Mouse (Mus musculus): ENCODE results near the gene Gmppb. TPM values are rescaled to one million over a fixed set of nuclear protein-coding genes. Genes with fewer than 3 reads are reported as not detected.

Gmppb gene
- polyA plus RNA-seq, 1 experiment, result 8.2 TPM

DNA sequence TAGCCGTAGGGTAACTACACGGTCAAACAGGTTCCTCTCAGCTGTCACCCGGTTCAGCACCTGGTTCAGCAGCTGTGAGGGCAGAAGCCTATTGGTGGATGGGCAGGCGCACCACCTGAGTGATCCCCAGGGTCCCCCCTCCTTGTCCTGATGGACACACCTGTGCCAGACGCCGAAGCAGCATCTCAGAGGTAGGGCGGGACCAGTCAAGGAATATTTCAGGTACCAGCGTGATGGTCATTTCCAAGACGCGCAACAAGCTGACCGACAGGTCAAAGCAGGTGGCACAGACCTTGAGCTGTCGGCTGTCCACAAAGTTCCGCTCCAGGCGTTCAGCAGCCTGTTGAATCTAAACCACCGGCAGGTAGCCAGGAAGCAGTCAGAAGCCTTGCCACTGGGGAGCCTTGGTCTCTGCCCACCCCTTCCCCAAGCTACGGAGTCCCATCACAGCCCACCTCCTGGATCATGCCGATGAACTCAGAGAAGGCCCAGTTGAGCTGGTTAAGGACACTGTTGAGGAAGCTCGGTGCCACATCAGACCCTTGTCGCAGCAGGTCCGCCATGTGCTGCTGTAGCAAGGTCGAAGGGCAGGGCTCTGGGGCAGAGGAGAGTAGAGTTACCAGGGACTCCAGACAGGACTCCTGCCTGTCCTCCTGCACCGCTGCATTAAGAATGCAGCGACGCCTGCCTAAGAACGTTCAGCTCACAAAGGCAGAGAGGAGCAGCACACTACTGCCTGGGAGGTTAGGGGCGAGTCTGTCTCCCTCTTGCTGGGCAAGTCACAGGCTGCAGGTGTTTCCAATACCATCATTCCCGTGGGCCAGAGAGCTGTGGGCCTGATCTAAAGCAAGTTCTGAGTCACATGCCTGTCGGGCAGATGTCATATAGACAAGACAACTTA is 7.6 kb downstream of the Gmppb start:
- peak overlapping the region; percentile 64 for H3K27ac ChIP-seq (replicated peaks; ENCODE audit: low read depth, low read length)
- H3K4me1 ChIP-seq (ENCODE audit: control insufficient read depth, insufficient read depth, insufficient read length, low read length), result peaks cover 13% of the 10 kb centered on the region
- H3K4me3 ChIP-seq (ENCODE audit: insufficient read depth, low read depth, low read length), result no peak overlapping the region

DNA sequence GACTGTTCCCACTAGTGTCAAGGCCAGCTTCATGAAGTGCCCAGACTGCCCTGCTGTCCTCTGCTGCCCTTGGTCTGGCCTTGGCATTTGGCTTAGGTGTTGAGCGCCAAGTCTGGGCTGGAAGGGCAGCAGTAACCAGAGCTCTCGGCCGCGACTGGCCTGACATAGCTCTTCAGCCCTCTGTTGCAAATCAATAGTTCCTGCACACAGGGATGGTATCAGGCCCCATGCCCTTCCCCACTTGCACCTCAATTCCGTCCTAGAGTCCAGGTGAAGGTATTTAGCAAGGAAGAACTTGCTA is 8.2 kb downstream of the Gmppb start:
- no peak overlapping the region for H3K4me3 ChIP-seq (ENCODE audit: insufficient read depth, low read depth, low read length)
- peak overlapping the region; percentile 64 for H3K27ac ChIP-seq (replicated peaks; ENCODE audit: low read depth, low read length)
- H3K4me1 ChIP-seq (ENCODE audit: control insufficient read depth, insufficient read depth, insufficient read length, low read length), result peaks cover 13% of the 10 kb centered on the region

DNA sequence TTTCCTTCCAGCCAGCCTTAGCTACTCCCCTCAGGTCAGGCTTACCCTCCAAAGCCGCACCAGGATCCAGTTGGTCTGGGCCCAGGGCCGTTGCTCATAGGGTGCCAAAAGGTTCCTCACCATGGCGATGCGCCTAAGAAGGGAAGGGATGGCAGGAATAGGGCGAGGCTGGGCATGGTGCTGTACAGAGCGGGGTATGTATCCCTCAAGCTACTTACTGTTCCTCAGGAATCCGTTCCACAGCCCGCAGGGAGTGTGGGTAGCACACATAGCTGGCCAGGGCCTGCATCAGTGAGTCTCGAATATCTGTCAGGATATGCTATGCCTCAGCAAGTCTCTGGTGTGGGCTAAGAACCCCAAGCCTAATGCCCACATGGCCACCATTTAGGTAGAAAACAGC is 9.2 kb downstream of the Gmppb start:
- Histone ChIP-seq H3K4me1 (ENCODE audit: control insufficient read depth, insufficient read depth, insufficient read length, low read length) (peaks cover 10% of the 10 kb centered on the region), H3K27ac (replicated peaks; ENCODE audit: low read depth, low read length) (no peak overlapping the region)

DNA sequence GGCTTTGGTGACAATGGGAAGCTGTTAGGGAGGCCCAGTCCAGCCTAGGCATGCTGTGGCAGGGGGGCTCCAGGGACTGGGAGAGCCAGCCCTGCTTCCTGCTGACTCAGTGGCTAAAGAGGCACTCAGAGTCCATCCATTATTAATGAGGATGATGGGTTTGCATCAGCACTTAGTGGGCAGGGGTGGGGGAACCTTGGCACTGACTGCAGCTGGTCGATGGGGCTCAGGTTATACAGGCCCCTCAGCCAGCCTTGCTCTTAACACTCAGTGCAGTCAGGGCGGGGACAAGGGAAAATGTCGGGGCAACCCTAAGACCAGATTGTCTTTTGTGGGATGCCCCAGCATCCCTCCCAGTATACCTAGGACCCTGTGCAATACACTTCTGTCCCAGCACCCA is 13.1 kb downstream of the Gmppb start:
- no peak overlapping the region for H3K27ac ChIP-seq (replicated peaks; ENCODE audit: low read depth, low read length)
- no peak overlapping the region for H3K4me3 ChIP-seq (ENCODE audit: insufficient read depth, low read depth, low read length)
- 0 out of 2 replicates have a peak, but pooled peaks cover 4% of the 10 kb centered on the region for H3K4me1 ChIP-seq (ENCODE audit: control insufficient read depth, insufficient read depth, insufficient read length, low read length)

More for the DNA sequence above, 9.2 kb downstream of the Gmppb start:
- no peak overlapping the region for H3K4me3 ChIP-seq (ENCODE audit: insufficient read depth, low read depth, low read length)

DNA sequence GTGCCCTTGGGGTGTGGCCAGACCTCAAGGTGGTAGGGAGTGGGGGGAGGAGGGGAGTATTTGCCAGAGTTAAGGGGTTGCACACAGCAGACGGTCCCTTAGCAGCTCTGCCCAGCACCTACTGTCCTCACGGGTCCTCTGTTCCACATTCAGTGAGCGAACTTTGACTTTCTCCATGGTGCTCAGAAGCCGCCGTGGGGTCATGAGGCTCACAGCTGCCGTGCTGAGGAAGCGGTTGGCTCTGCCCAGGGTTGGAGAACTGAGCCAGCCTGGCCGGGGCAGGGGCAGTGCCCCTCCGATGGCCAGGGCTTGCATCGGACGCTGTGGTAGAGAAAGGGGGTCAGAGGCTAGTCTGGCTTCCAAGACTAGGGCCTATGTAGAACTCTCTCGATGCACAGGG is 14.3 kb downstream of the Gmppb start:
- H3K27ac ChIP-seq (replicated peaks; ENCODE audit: low read depth, low read length), result no peak overlapping the region
- H3K4me3 ChIP-seq (ENCODE audit: insufficient read depth, low read depth, low read length), result no peak overlapping the region
- no peaks in the 10 kb centered on the region for H3K4me1 ChIP-seq (ENCODE audit: control insufficient read depth, insufficient read depth, insufficient read length, low read length)

- no peak overlapping the region for H3K27ac ChIP-seq (replicated peaks; ENCODE audit: low read depth, low read length)
- no peak overlapping the region for H3K4me3 ChIP-seq (ENCODE audit: insufficient read depth, low read depth, low read length)
- H3K4me1 ChIP-seq (ENCODE audit: control insufficient read depth, insufficient read depth, insufficient read length, low read length), result no peaks in the 10 kb centered on the region
Observed at GRCm38 (mm10) chr9:108065491-108066011, 16.5 kb downstream of the Gmppb start.

GRCm38 (mm10) chr9:108067199-108067598 is 18.2 kb downstream of the Gmppb start:
- Histone ChIP-seq H3K4me3 (ENCODE audit: insufficient read depth, low read depth, low read length) (no peak overlapping the region), H3K27ac (replicated peaks; ENCODE audit: low read depth, low read length) (no peak overlapping the region), H3K4me1 (ENCODE audit: control insufficient read depth, insufficient read depth, insufficient read length, low read length) (no peaks in the 10 kb centered on the region)

- H3K4me1 ChIP-seq (ENCODE audit: control insufficient read depth, insufficient read depth, insufficient read length, low read length), result no peaks in the 10 kb centered on the region
- H3K4me3 ChIP-seq (ENCODE audit: insufficient read depth, low read depth, low read length), result no peak overlapping the region
- H3K27ac ChIP-seq (replicated peaks; ENCODE audit: low read depth, low read length), result no peak overlapping the region
Observed at GRCm38 (mm10) chr9:108067900-108068299, 18.9 kb downstream of the Gmppb start.

- H3K27ac ChIP-seq (replicated peaks; ENCODE audit: low read depth, low read length), result no peak overlapping the region
- H3K4me3 ChIP-seq (ENCODE audit: insufficient read depth, low read depth, low read length), result no peak overlapping the region
- H3K4me1 ChIP-seq (ENCODE audit: control insufficient read depth, insufficient read depth, insufficient read length, low read length), result no peaks in the 10 kb centered on the region
Observed at GRCm38 (mm10) chr9:108069007-108069406, 20.0 kb downstream of the Gmppb start.

GRCm38 (mm10) chr9:108069529-108069928 is 20.5 kb downstream of the Gmppb start:
- no peak overlapping the region for H3K4me3 ChIP-seq (ENCODE audit: insufficient read depth, low read depth, low read length)
- no peaks in the 10 kb centered on the region for H3K4me1 ChIP-seq (ENCODE audit: control insufficient read depth, insufficient read depth, insufficient read length, low read length)
- no peak overlapping the region for H3K27ac ChIP-seq (replicated peaks; ENCODE audit: low read depth, low read length)

- H3K27ac ChIP-seq (replicated peaks; ENCODE audit: low read depth, low read length), result no peak overlapping the region
- H3K4me3 ChIP-seq (ENCODE audit: insufficient read depth, low read depth, low read length), result no peak overlapping the region
- H3K4me1 ChIP-seq (ENCODE audit: control insufficient read depth, insufficient read depth, insufficient read length, low read length), result no peaks in the 10 kb centered on the region
Observed at GRCm38 (mm10) chr9:108071801-108072200, 22.8 kb downstream of the Gmppb start.

DNA sequence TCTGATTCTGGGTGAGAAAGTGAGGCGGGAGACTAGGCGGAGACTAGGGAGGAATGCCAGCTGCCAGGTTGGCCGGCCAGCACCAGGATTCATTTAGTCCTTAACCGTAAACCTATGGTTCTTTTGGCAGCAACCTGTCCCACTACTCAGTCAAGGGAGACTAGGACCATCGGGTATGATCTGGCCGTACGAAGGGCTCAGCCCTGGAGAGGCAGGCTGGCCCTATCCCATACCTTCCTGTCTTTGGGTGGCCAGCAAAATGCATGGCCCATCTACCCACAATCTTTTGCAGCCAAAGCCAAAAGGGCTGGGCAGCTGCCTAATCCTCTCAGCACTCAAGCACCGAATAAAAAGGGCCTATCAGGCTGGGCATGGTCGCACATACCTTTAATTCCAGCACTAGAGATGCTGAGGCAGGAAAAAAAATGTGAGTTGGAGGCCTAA is 23.5 kb downstream of the Gmppb start:
- no peaks in the 10 kb centered on the region for H3K4me1 ChIP-seq (ENCODE audit: control insufficient read depth, insufficient read depth, insufficient read length, low read length)
- H3K4me3 ChIP-seq (ENCODE audit: insufficient read depth, low read depth, low read length), result no peak overlapping the region
- H3K27ac ChIP-seq (replicated peaks; ENCODE audit: low read depth, low read length), result no peak overlapping the region

DNA sequence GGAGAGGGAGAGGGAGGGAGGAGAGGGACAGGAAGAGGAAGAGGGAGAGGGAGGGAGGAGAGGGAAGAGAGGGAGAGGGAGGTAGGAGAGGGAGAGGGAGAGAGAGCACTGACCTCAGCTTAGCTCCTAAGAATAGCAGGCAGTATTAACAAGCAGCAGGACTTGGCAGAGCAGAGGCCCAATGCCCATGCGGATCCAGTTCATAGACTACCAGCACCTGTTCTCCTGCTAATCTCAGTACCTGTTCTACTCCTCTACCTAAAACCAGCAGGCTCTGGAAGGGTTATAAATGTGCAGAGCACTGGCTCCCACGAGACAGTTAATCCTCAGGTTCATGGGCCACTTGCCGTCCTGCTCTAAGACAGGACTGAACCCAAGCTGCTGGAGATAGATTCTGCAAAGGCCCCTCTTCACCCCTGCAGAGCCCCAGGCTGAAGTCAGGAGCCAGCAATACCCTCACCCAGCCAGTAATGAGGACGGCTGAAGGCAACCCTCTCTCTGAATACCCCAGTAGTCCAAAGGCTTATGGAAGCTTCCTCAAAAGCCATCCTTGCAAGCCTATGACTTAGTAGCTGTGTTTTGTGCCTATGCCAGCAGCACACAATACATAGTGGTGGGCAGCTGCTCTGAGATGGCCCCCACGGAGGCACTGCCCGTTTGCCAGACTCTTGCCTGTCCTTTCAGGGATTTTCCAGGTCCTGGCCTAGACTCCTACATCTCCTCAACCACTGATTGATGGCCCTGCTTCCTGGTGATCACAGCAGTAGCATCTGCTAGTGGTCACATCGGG is 24.3 kb downstream of the Gmppb start:
- Histone ChIP-seq H3K4me1 (ENCODE audit: control insufficient read depth, insufficient read depth, insufficient read length, low read length) (peaks cover 3% of the 10 kb centered on the region; the same call in 1 of the 2 replicates), H3K4me3 (ENCODE audit: insufficient read depth, low read depth, low read length) (no peak overlapping the region)

GRCm38 (mm10) chr9:108080168-108080567 is 31.1 kb downstream of the Gmppb start, which contains the start of gene Mst1:
Gene Mst1, plus strand, starts transcription at chr9:108080436.
- H3K4me1 ChIP-seq (ENCODE audit: control insufficient read depth, insufficient read depth, insufficient read length, low read length), result peaks cover 5% of the 10 kb centered on the region; the same call in 1 of the 2 replicates
- peak within 1 kb of the TSS; percentile 93 for H3K4me3 ChIP-seq (ENCODE audit: insufficient read depth, low read depth, low read length)
- H3K27ac ChIP-seq (replicated peaks; ENCODE audit: low read depth, low read length), result no peak within 1 kb of the TSS

More for the DNA sequence above, 24.3 kb downstream of the Gmppb start:
- no peak overlapping the region for H3K27ac ChIP-seq (replicated peaks; ENCODE audit: low read depth, low read length)

- Histone ChIP-seq H3K4me3 (ENCODE audit: insufficient read depth, low read depth, low read length) (no peak overlapping the region), H3K4me1 (ENCODE audit: control insufficient read depth, insufficient read depth, insufficient read length, low read length) (peaks cover 5% of the 10 kb centered on the region; the same call in 1 of the 2 replicates), H3K27ac (replicated peaks; ENCODE audit: low read depth, low read length) (no peak overlapping the region)
Observed at GRCm38 (mm10) chr9:108082549-108082948, 33.5 kb downstream of the Gmppb start.
